Mouse (Mus musculus) forebrain, embryonic 15.5 days (tissue): Measurements from ENCODE around the gene Banf1. TPM values are rescaled to one million over a fixed set of nuclear protein-coding genes. Genes with fewer than 3 reads are reported as not detected.

Experiments
- ATAC-seq: fragments of 200-750 bp; cut with Nextera tagmentation; replicated peaks from 2 replicates; pipeline ENCODE4 v1.8.0; 2017; ENCODE audit warnings: mild to moderate bottlenecking, moderate TSS enrichment, moderate library complexity
- H3K27ac ChIP-seq: fragments of 300-500 bp; sonication (generic); replicated peaks from 2 replicates; pipeline ENCODE4 v1.5.1; 2015; ENCODE audit warnings: mild to moderate bottlenecking, inconsistent platforms
- H3K27me3 ChIP-seq: fragments of 300-500 bp; sonication (generic); 2 replicates; pipeline ENCODE4 v1.6.1; 2015; ENCODE audit warnings: inconsistent platforms
- H3K36me3 ChIP-seq: fragments of 300-500 bp; sonication (generic); 2 replicates; pipeline ENCODE4 v1.6.1; 2015; ENCODE audit warnings: mild to moderate bottlenecking, inconsistent platforms
- H3K4me1 ChIP-seq: fragments of 300-500 bp; sonication (generic); 2 replicates; pipeline ENCODE4 v1.6.1; 2015; ENCODE audit warnings: inconsistent platforms
- H3K4me2 ChIP-seq: fragments of 300-500 bp; sonication (generic); replicated peaks from 2 replicates; pipeline ENCODE4 v1.6.1; 2015; ENCODE audit warnings: mild to moderate bottlenecking, inconsistent platforms
- H3K4me3 ChIP-seq: fragments of 300-500 bp; sonication (generic); 2 replicates; pipeline ENCODE4 v1.5.1; 2015; ENCODE audit warnings: mild to moderate bottlenecking, inconsistent platforms
- H3K9ac ChIP-seq: fragments of 300-500 bp; sonication (generic); replicated peaks from 2 replicates; pipeline ENCODE4 v1.6.1; 2015; ENCODE audit warnings: mild to moderate bottlenecking, inconsistent platforms
- H3K9me3 ChIP-seq: fragments of 300-500 bp; sonication (generic); 2 replicates; pipeline ENCODE4 v1.6.1; 2016; ENCODE audit warnings: inconsistent platforms
- WGBS: fragments of 180-500 bp; shearing (Covaris S2); methylation state at CpG from one replicate; pipeline ENCODE4 v1.1.7; 2015; ENCODE audit warnings: mixed read lengths; 5-methylcytosine and 5-hydroxymethylcytosine counted together
- polyA plus RNA-seq: library from polyadenylated mRNA; unstranded; fragments of >200 nt; fragmentation: Nextera tagmentation; extraction: Ambion mirVana; gene quantifications from 2 replicates; pipeline ENCODE4 v1.2.1, GENCODE M21; 2015

The Banf1 gene
- polyA plus RNA-seq, 1 experiment from 2014 or later: 401 TPM

DNA sequence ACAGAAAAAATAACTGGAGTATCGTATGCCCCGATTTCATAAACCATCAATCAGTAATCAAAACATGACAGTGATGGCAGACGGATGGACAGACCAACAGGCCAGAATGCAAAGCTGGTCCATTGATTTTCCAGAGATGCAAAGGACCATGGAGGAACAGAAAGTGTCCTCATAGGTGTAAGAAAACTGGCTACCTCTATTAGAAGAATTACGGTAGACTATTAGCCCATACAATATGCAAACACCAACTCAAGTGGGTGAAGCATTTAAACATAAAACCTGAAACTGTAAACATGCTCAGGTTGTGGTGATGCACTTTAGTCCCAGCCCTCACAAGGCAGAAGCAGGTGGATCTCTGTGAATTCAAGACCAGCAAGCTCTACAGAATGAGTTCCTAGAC lies 28.4 kb upstream of the Banf1 start:
- no peak overlapping the region for H3K4me3 ChIP-seq
- H3K27me3 ChIP-seq: no peaks in the 10 kb centered on the region
- no peaks in the 10 kb centered on the region for H3K36me3 ChIP-seq
- no peak overlapping the region for H3K4me2 ChIP-seq
- H3K9ac ChIP-seq: no peak overlapping the region
- no peaks in the 10 kb centered on the region for H3K9me3 ChIP-seq
- no peak overlapping the region for H3K27ac ChIP-seq
- ATAC-seq: no peak
- WGBS: 68% methylated on average over 4 of the region's 4 CpGs
- H3K4me1 ChIP-seq: peaks cover 6% of the 10 kb centered on the region; the same call in 1 of the 2 replicates

- H3K9me3 ChIP-seq: no peaks in the 10 kb centered on the region
- ATAC-seq: no peak
- 55% methylated on average over 10 of the region's 10 CpGs for WGBS
- H3K27me3 ChIP-seq: no peaks in the 10 kb centered on the region
- H3K27ac ChIP-seq: no peak overlapping the region
- H3K4me1 ChIP-seq: peaks cover 18% of the 10 kb centered on the region
- no peak overlapping the region for H3K9ac ChIP-seq
- no peak overlapping the region for H3K4me2 ChIP-seq
- H3K36me3 ChIP-seq: no peaks in the 10 kb centered on the region
- H3K4me3 ChIP-seq: no peak overlapping the region
Measured at GRCm38 (mm10) chr19:5394168-5394567, 27.2 kb upstream of the Banf1 start.

DNA sequence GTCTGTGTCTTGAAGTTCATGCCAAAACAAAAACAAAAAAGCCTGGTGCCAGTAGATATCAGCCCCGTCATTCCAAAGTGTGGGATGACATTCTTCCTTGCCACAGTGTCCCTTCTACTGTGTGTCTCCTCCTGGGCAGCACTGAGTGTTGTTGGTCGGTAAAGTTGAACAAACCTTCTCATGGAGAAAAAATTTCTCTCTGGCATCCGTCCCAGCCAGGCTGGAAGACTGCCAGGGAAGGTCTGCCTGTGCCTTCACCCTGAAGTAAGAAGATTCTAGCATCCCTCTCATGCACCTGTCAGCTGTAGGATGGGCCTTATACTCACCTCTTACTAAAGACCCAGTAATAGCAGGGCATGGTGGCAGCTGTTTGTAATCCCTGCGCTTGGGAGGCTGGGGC lies 25.9 kb upstream of the Banf1 start:
- no peak for ATAC-seq
- Histone ChIP-seq H3K9me3 (no peaks in the 10 kb centered on the region), H3K27me3 (no peaks in the 10 kb centered on the region), H3K9ac (no peak overlapping the region), H3K27ac (no peak overlapping the region), H3K36me3 (no peaks in the 10 kb centered on the region), H3K4me3 (no peak overlapping the region), H3K4me1 (peaks cover 20% of the 10 kb centered on the region), H3K4me2 (no peak overlapping the region)
- WGBS: 36% methylated on average over 4 of the region's 4 CpGs

- no peak overlapping the region for H3K4me3 ChIP-seq
- ATAC-seq: no peak
Measured at GRCm38 (mm10) chr19:5390416-5390815, 23.4 kb upstream of the Banf1 start.

GRCm38 (mm10) chr19:5389647-5390046 lies 22.7 kb upstream of the Banf1 start:
- Histone ChIP-seq H3K4me1 (peaks cover 39% of the 10 kb centered on the region), H3K9ac (no peak overlapping the region), H3K27me3 (no peaks in the 10 kb centered on the region), H3K9me3 (no peaks in the 10 kb centered on the region), H3K27ac (no peak overlapping the region), H3K4me3 (peak overlapping the region; percentile 88), H3K4me2 (peak overlapping the region; percentile 65), H3K36me3 (peaks cover 8% of the 10 kb centered on the region)
- no peak for ATAC-seq
- 61% methylated on average over 12 of the region's 12 CpGs for WGBS

More at GRCm38 (mm10) chr19:5390416-5390815, 23.4 kb upstream of the Banf1 start:
- H3K27me3 ChIP-seq: no peaks in the 10 kb centered on the region
- H3K4me1 ChIP-seq: peaks cover 39% of the 10 kb centered on the region
- H3K27ac ChIP-seq: no peak overlapping the region
- H3K4me2 ChIP-seq: no peak overlapping the region
- no peaks in the 10 kb centered on the region for H3K9me3 ChIP-seq
- H3K36me3 ChIP-seq: 0 out of 2 replicates have a peak, but pooled peaks cover 2% of the 10 kb centered on the region
- 91% methylated on average over 8 of the region's 8 CpGs for whole genome bisulfite sequencing
- H3K9ac ChIP-seq: no peak overlapping the region

DNA sequence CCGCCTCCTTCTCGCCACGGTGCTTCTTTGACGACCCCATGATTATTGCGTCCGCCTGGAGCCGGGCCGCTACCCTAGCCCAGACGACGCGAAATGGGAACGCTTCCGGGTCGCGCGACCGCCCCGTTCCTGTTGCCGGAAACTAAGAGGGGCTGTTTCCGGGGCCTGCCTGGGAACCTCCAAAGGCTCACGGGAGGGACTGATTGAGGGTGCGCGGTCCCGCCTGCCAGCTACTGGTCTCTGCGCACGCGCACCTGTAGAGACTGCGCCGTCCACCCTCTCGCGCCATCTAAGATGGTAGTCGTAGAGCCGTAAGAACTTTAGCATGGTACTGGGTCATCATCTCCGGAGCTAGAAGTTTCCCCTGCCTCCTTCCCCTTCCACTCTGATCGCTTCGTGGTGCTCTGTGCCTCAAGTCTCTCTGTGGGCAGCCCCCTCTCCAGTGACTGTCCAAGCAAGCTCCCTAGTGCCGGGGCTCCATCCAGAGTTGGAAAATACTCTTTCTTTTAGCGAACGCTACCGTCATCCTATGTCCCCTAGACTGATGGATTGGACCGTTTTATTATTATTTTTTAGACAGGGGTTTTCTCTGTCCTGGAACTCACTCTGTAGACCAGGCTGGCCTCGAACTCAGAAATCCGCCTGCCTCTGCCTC lies 21.7 kb upstream of the Banf1 start, which contains the start of gene Sart1:
Sart1 (minus strand) TSS at position 116 of the 655 bp plus-strand sequence.
- Histone ChIP-seq H3K9ac (peak within 1 kb of the TSS; percentile 81), H3K4me2 (peak within 1 kb of the TSS; percentile 65), H3K9me3 (no peaks in the 10 kb centered on the region), H3K4me3 (peak within 1 kb of the TSS; percentile 88), H3K27ac (peak within 1 kb of the TSS; percentile 83), H3K4me1 (peaks cover 39% of the 10 kb centered on the region), H3K27me3 (no peaks in the 10 kb centered on the region), H3K36me3 (peaks cover 18% of the 10 kb centered on the region)
- ATAC-seq: peak; percentile 98
- WGBS: 2% methylated on average over 43 of the region's 43 CpGs

DNA sequence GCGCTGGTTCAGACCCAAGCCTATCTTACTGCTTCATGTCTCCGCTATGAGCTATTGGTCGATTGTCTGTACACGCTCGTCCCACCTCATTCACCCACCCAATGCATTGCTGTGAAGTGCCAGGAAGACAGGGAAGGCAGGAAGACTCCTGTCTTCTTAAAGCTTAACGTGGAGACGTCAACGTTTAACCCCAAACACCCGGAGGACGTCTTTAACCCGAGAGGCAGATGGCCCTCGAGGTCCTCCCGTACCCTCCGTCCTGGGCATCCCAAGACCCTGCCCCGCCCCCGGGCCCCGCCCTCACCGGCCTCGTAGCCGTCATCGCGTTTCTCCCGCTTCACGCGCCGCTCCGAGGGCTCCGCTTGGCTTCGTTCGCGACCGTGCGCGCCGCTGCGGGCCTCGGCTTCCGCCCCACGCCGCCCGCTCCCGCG lies 21.1 kb upstream of the Banf1 start:
- WGBS: under 1% methylated on average over 43 of the region's 43 CpGs
- no peaks in the 10 kb centered on the region for H3K9me3 ChIP-seq
- H3K4me1 ChIP-seq: peaks cover 39% of the 10 kb centered on the region
- peaks cover 25% of the 10 kb centered on the region for H3K36me3 ChIP-seq
- H3K4me2 ChIP-seq: peak overlapping the region; percentile 65
- peak overlapping the region; percentile 88 for H3K4me3 ChIP-seq
- peak overlapping the region; percentile 83 for H3K27ac ChIP-seq
- ATAC-seq: peak; percentile 36; the same call in 1 of the 2 replicates
- H3K27me3 ChIP-seq: no peaks in the 10 kb centered on the region
- peak overlapping the region; percentile 81 for H3K9ac ChIP-seq

GRCm38 (mm10) chr19:5384715-5385114 lies 17.7 kb upstream of the Banf1 start:
- no peak overlapping the region for H3K9ac ChIP-seq
- H3K27ac ChIP-seq: no peak overlapping the region
- WGBS: 94% methylated on average over 8 of the region's 8 CpGs
- no peaks in the 10 kb centered on the region for H3K9me3 ChIP-seq
- no peaks in the 10 kb centered on the region for H3K27me3 ChIP-seq
- H3K4me3 ChIP-seq: no peak overlapping the region
- peaks cover 57% of the 10 kb centered on the region for H3K36me3 ChIP-seq
- peaks cover 27% of the 10 kb centered on the region for H3K4me1 ChIP-seq
- no peak for ATAC-seq
- H3K4me2 ChIP-seq: no peak overlapping the region

DNA sequence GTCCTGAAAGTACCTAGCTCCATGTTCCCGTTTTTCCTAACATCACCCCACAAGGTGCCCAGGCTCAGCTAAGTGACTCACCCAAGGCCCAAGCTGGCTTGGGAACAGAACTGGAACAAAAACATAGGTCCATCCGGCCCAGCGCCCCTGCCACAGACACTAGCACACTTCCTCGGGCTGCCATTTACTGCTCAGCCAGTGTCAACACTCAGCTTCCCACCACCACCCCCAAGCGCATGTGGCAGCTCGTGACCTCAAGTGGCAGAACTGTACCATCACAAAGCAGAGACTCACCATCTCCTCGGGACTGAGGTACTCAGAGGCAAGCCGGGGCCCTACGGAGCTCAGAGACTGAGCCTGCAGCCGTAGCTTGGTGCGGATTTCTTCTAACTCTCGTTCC lies 16.4 kb upstream of the Banf1 start:
- peaks cover 20% of the 10 kb centered on the region for H3K4me1 ChIP-seq
- no peak overlapping the region for H3K27ac ChIP-seq
- peaks cover 71% of the 10 kb centered on the region for H3K36me3 ChIP-seq
- H3K27me3 ChIP-seq: no peaks in the 10 kb centered on the region
- no peak overlapping the region for H3K4me3 ChIP-seq
- no peak for ATAC-seq
- 98% methylated on average over 12 of the region's 12 CpGs for WGBS
- no peak overlapping the region for H3K9ac ChIP-seq
- no peak overlapping the region for H3K4me2 ChIP-seq
- no peaks in the 10 kb centered on the region for H3K9me3 ChIP-seq

GRCm38 (mm10) chr19:5377446-5377845 lies 10.5 kb upstream of the Banf1 start:
- Histone ChIP-seq H3K9ac (no peak overlapping the region), H3K9me3 (no peaks in the 10 kb centered on the region), H3K4me3 (no peak overlapping the region), H3K27me3 (no peaks in the 10 kb centered on the region), H3K36me3 (peaks cover 67% of the 10 kb centered on the region), H3K27ac (no peak overlapping the region), H3K4me2 (no peak overlapping the region), H3K4me1 (no peaks in the 10 kb centered on the region)
- WGBS: 84% methylated on average over 1 of the region's 1 CpGs
- no peak for ATAC-seq

GRCm38 (mm10) chr19:5374748-5375147 lies 7.8 kb upstream of the Banf1 start:
- Histone ChIP-seq H3K4me1 (no peaks in the 10 kb centered on the region), H3K27ac (no peak overlapping the region), H3K9ac (no peak overlapping the region), H3K4me3 (no peak overlapping the region), H3K27me3 (no peaks in the 10 kb centered on the region), H3K4me2 (no peak overlapping the region), H3K9me3 (no peaks in the 10 kb centered on the region), H3K36me3 (peaks cover 65% of the 10 kb centered on the region)
- ATAC-seq: no peak
- 82% methylated on average over 4 of the region's 4 CpGs for WGBS

- Histone ChIP-seq H3K36me3 (peaks cover 65% of the 10 kb centered on the region), H3K9me3 (no peaks in the 10 kb centered on the region), H3K4me2 (no peak overlapping the region), H3K9ac (no peak overlapping the region), H3K4me3 (no peak overlapping the region), H3K4me1 (no peaks in the 10 kb centered on the region), H3K27ac (no peak overlapping the region), H3K27me3 (no peaks in the 10 kb centered on the region)
- no peak for ATAC-seq
- 84% methylated on average over 4 of the region's 4 CpGs for WGBS
Measured at GRCm38 (mm10) chr19:5374177-5374576, 7.2 kb upstream of the Banf1 start.

GRCm38 (mm10) chr19:5372724-5373123 lies 5.8 kb upstream of the Banf1 start:
- no peak overlapping the region for H3K4me3 ChIP-seq
- no peaks in the 10 kb centered on the region for H3K27me3 ChIP-seq
- H3K9me3 ChIP-seq: no peaks in the 10 kb centered on the region
- no peak for ATAC-seq
- H3K9ac ChIP-seq: no peak overlapping the region
- H3K4me2 ChIP-seq: no peak overlapping the region
- 92% methylated on average over 7 of the region's 7 CpGs for WGBS
- peaks cover 11% of the 10 kb centered on the region for H3K4me1 ChIP-seq
- no peak overlapping the region for H3K27ac ChIP-seq
- peaks cover 60% of the 10 kb centered on the region for H3K36me3 ChIP-seq
